Mouse (Mus musculus) heart, embryonic 13.5 days (tissue): ENCODE results near the gene Ctrc. TPM values are rescaled to one million over a fixed set of nuclear protein-coding genes. Genes with fewer than 3 reads are reported as not detected.

ENCODE experiments used
- ATAC-seq: fragments of 200-750 bp; cut with Nextera tagmentation; 2 replicates; pipeline ENCODE4 v1.8.0; 2017; ENCODE audit warnings: moderate TSS enrichment; ENCODE audit not compliant: insufficient number of reproducible peaks, low FRiP score, low TSS enrichment; ENCODE audit errors: extremely low read depth
- H3K27ac ChIP-seq: fragments of 300-500 bp; sonication (generic); replicated peaks from 2 replicates; pipeline ENCODE4 v1.5.1; 2015; ENCODE audit warnings: moderate library complexity, mild to moderate bottlenecking, inconsistent platforms
- H3K27me3 ChIP-seq: fragments of 300-500 bp; sonication (generic); replicated peaks from 2 replicates; pipeline ENCODE4 v1.6.1; 2015; ENCODE audit warnings: mild to moderate bottlenecking, inconsistent platforms
- H3K36me3 ChIP-seq: fragments of 300-500 bp; sonication (generic); 2 replicates; pipeline ENCODE4 v1.6.1; 2015; ENCODE audit warnings: mild to moderate bottlenecking, inconsistent platforms
- H3K4me1 ChIP-seq: fragments of 300-500 bp; sonication (generic); 2 replicates; pipeline ENCODE4 v1.6.1; 2015; ENCODE audit warnings: inconsistent platforms
- H3K4me2 ChIP-seq: fragments of 300-500 bp; sonication (generic); 2 replicates; pipeline ENCODE4 v1.6.1; 2015; ENCODE audit warnings: inconsistent platforms, mild to moderate bottlenecking, moderate library complexity
- H3K4me3 ChIP-seq: fragments of 300-500 bp; sonication (generic); 2 replicates; pipeline ENCODE4 v1.5.1; 2015; ENCODE audit warnings: moderate library complexity, mild to moderate bottlenecking, inconsistent platforms
- H3K9ac ChIP-seq: fragments of 300-500 bp; sonication (generic); 2 replicates; pipeline ENCODE4 v1.6.1; 2015; ENCODE audit warnings: inconsistent platforms, mild to moderate bottlenecking, moderate library complexity
- H3K9me3 ChIP-seq: fragments of 300-500 bp; sonication (generic); 2 replicates; pipeline ENCODE4 v1.6.1; 2016; ENCODE audit warnings: inconsistent platforms
- WGBS: fragments of 180-500 bp; shearing (Covaris S2); methylation state at CpG from one replicate; pipeline ENCODE4 v1.1.7; 2015; ENCODE audit warnings: mixed read lengths; 5-methylcytosine and 5-hydroxymethylcytosine counted together
- polyA plus RNA-seq: library from polyadenylated mRNA; unstranded; fragments of >200 nt; fragmentation: Nextera tagmentation; extraction: Ambion mirVana; gene quantifications from 2 replicates; pipeline ENCODE4 v1.2.1, GENCODE M21; 2015

Ctrc gene
- not detected in 2 replicates for polyA plus RNA-seq

DNA sequence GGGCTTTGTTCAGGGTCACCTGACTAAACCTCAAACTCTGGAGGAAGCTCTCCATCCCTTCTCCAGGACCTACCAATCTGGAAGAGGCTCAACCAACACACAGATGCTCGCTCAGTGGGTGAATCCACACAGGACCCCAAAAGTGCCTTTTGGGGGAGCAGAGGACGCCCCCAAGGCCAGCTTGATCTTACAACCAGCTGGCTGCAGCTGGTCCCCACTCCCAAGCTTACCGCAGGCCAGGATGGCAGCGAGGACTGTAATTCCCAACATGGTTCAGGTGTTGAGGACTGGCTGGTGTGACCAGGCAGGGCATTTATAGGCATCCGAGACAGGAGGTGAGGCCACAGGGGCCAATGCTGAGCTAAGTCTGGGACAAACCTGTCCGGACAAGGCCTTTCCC, at the start of gene Ctrc:
Ctrc (minus strand) TSS at position 361 of the 400 bp plus-strand sequence.
- no peak for ATAC-seq
- H3K9me3 ChIP-seq = no peaks in the 10 kb centered on the region
- H3K27me3 ChIP-seq = no peaks in the 10 kb centered on the region
- H3K4me2 ChIP-seq = no peak within 1 kb of the TSS
- 75% methylated on average over 6 of the region's 6 CpGs for WGBS
- H3K36me3 ChIP-seq = no peaks in the 10 kb centered on the region
- H3K27ac ChIP-seq = no peak within 1 kb of the TSS
- H3K4me3 ChIP-seq = no peak within 1 kb of the TSS
- H3K4me1 ChIP-seq = no peaks in the 10 kb centered on the region
- H3K9ac ChIP-seq = no peak within 1 kb of the TSS

DNA sequence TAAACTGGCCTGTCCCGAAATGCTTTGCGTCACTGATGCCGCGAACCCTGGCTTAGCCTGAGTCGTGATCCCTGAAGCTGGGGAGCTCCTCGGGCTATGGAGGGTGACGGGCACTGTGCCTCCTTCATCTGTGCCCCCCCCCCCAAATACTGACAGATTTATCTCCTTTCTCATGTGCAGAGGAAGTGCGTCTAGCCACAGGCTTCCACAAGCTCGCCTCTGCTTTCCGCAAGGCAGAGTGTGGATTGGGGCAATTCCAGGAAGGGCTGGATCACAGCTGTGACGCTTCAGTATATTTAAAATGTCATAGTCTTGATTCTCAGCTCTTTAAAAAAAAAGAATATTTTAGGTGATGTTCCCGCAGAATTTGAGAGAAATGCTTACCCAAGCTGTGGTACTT, 49.6 kb upstream of the Ctrc start:
- no peak for ATAC-seq
- no peak overlapping the region for H3K4me3 ChIP-seq
- H3K9me3 ChIP-seq = no peaks in the 10 kb centered on the region
- no peak overlapping the region for H3K9ac ChIP-seq
- WGBS = 48% methylated on average over 12 of the region's 12 CpGs
- H3K4me1 ChIP-seq = peaks cover 48% of the 10 kb centered on the region
- no peaks in the 10 kb centered on the region for H3K27me3 ChIP-seq
- no peak overlapping the region for H3K27ac ChIP-seq
- no peaks in the 10 kb centered on the region for H3K36me3 ChIP-seq
- H3K4me2 ChIP-seq = peak overlapping the region; percentile 39

- H3K4me2 ChIP-seq = no peak overlapping the region
- WGBS = 78% methylated on average over 8 of the region's 8 CpGs
- H3K9ac ChIP-seq = no peak overlapping the region
- H3K9me3 ChIP-seq = no peaks in the 10 kb centered on the region
- H3K4me1 ChIP-seq = peaks cover 28% of the 10 kb centered on the region
- no peak overlapping the region for H3K4me3 ChIP-seq
- H3K27me3 ChIP-seq = no peaks in the 10 kb centered on the region
- no peak overlapping the region for H3K27ac ChIP-seq
- no peaks in the 10 kb centered on the region for H3K36me3 ChIP-seq
- ATAC-seq = no peak
Measured at GRCm38 (mm10) chr4:141893157-141893784, 47.1 kb upstream of the Ctrc start.

DNA sequence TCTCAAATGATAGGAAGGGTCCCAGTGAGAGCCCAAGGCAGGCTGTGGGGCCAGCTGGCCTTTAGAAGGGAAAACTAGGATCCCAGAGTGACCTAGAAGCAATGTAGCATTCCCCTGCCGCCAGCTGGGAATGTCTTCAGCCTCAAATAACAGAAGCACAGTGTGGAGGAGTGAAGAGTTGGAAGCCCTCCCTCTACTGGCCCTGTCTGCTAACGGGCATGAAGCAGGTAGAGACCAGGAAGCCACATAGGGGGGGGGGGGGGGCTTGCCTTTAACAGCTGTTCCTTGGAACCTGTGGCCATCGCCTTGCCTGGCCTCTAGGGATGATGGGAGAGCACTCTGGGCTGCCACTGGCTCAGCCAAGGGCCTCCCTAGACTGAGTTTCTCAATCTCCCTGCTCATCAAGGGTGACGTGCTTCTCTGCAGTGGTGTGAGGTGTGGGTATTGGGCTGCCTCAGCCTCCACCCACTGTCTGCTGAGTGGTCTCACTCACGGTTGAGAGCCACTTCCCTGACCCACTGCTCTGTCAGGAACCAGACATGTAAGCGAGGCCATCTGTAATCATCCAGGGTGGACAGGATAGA, 40.3 kb upstream of the Ctrc start:
- Histone ChIP-seq H3K36me3 (no peaks in the 10 kb centered on the region), H3K4me2 (no peak overlapping the region), H3K9ac (peak overlapping the region; percentile 28; the same call in 1 of the 2 replicates), H3K4me3 (no peak overlapping the region), H3K9me3 (no peaks in the 10 kb centered on the region), H3K27me3 (no peaks in the 10 kb centered on the region), H3K27ac (0 out of 2 replicates have a peak overlapping the region, but pooled peaks have one; percentile 3), H3K4me1 (peaks cover 47% of the 10 kb centered on the region)
- no peak; the same call in 1 of the 2 replicates for ATAC-seq
- 21% methylated on average over 6 of the region's 6 CpGs for WGBS

- Histone ChIP-seq H3K4me3 (no peak overlapping the region), H3K9me3 (no peaks in the 10 kb centered on the region), H3K36me3 (no peaks in the 10 kb centered on the region), H3K4me2 (peak overlapping the region; percentile 28), H3K27me3 (no peaks in the 10 kb centered on the region), H3K9ac (no peak overlapping the region; the same call in 1 of the 2 replicates), H3K27ac (peak overlapping the region; percentile 53), H3K4me1 (peaks cover 57% of the 10 kb centered on the region)
- ATAC-seq = no peak
- WGBS = 38% methylated on average over 9 of the region's 9 CpGs
Measured at GRCm38 (mm10) chr4:141885451-141885850, 39.3 kb upstream of the Ctrc start.

DNA sequence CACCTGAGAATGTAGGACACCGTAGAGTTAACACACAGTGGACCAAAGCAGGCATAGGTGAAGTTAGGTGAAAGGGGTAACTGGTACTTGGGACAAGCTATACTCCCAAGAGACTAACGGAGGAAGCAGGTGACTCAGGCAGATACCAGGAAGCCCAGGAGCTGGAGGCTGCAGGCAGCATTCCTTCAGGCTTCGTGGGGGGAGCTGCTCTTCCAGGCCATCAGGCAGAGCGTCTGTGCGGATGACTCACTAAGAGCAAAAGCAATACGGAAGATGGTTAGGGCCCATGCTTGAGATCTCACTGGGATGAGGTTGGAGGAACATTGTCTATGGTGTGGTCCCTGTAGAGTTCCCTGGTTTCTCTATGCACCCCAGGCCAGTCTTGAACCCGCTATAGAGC, 36.7 kb upstream of the Ctrc start:
- H3K36me3 ChIP-seq = no peaks in the 10 kb centered on the region
- peaks cover 78% of the 10 kb centered on the region for H3K4me1 ChIP-seq
- peak overlapping the region; percentile 40; the same call in 1 of the 2 replicates for H3K9ac ChIP-seq
- no peak for ATAC-seq
- H3K4me2 ChIP-seq = peak overlapping the region; percentile 38
- no peaks in the 10 kb centered on the region for H3K9me3 ChIP-seq
- no peaks in the 10 kb centered on the region for H3K27me3 ChIP-seq
- peak overlapping the region; percentile 74 for H3K27ac ChIP-seq
- WGBS = 42% methylated on average over 7 of the region's 7 CpGs
- no peak overlapping the region for H3K4me3 ChIP-seq

- Histone ChIP-seq H3K36me3 (no peaks in the 10 kb centered on the region), H3K4me3 (no peak overlapping the region), H3K9ac (peak overlapping the region; percentile 40; the same call in 1 of the 2 replicates), H3K27ac (peak overlapping the region; percentile 74), H3K27me3 (no peaks in the 10 kb centered on the region), H3K9me3 (no peaks in the 10 kb centered on the region), H3K4me1 (peaks cover 77% of the 10 kb centered on the region), H3K4me2 (peak overlapping the region; percentile 38)
- WGBS = 14% methylated on average over 5 of the region's 5 CpGs
- ATAC-seq = peak; percentile 28; the same call in 1 of the 2 replicates
Measured at GRCm38 (mm10) chr4:141881950-141882349, 35.8 kb upstream of the Ctrc start.

DNA sequence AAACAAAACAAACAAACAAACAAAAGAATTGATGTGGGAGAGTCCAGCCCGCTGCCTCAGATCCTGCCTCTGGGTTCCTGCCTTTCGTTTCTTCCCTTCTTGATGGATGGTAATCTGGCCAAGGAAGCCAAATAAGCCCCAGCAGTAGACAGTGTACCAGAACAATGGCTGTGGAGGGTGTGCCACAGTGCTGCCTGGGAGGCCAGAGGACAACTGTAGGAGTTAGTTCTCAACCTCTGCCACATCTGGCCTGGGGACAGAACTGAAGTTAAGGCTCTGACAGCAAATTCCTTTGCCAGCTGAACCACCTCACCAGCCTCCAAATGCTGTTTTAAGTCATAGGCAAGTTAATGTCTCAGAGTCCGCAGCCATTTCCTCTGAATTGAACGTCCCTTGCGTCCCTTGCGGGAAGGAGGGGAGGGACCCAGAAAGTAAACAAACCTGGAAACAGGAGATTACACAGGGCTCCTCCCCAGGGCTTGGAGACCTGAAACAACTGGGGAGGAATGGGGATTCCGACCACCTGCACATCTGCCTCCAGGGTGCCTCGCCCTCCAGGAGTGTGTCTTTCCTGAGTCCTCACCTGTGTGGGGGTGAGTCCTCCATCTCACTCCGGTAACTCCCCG, 35.2 kb upstream of the Ctrc start:
- H3K27me3 ChIP-seq = no peaks in the 10 kb centered on the region
- H3K9ac ChIP-seq = no peak overlapping the region
- no peaks in the 10 kb centered on the region for H3K9me3 ChIP-seq
- no peak overlapping the region for H3K4me3 ChIP-seq
- peak overlapping the region; percentile 74 for H3K27ac ChIP-seq
- peak overlapping the region; percentile 38 for H3K4me2 ChIP-seq
- H3K36me3 ChIP-seq = no peaks in the 10 kb centered on the region
- WGBS = 49% methylated on average over 10 of the region's 10 CpGs
- peaks cover 73% of the 10 kb centered on the region for H3K4me1 ChIP-seq
- ATAC-seq = no peak

- no peak overlapping the region for H3K4me2 ChIP-seq
- 41% methylated on average over 9 of the region's 9 CpGs for WGBS
- H3K4me1 ChIP-seq = peaks cover 74% of the 10 kb centered on the region
- H3K4me3 ChIP-seq = no peak overlapping the region
- no peaks in the 10 kb centered on the region for H3K27me3 ChIP-seq
- no peak overlapping the region for H3K9ac ChIP-seq
- ATAC-seq = no peak
- H3K27ac ChIP-seq = no peak overlapping the region
- no peaks in the 10 kb centered on the region for H3K9me3 ChIP-seq
- H3K36me3 ChIP-seq = no peaks in the 10 kb centered on the region
Measured at GRCm38 (mm10) chr4:141879875-141880274, 33.7 kb upstream of the Ctrc start.

- no peak for ATAC-seq
- peaks cover 69% of the 10 kb centered on the region for H3K4me1 ChIP-seq
- H3K4me2 ChIP-seq = no peak overlapping the region; the same call in 1 of the 2 replicates
- H3K27ac ChIP-seq = peak overlapping the region; percentile 16; the same call in 1 of the 2 replicates
- H3K27me3 ChIP-seq = no peaks in the 10 kb centered on the region
- no peaks in the 10 kb centered on the region for H3K36me3 ChIP-seq
- H3K9ac ChIP-seq = no peak overlapping the region
- H3K9me3 ChIP-seq = no peaks in the 10 kb centered on the region
- 34% methylated on average over 4 of the region's 4 CpGs for WGBS
- H3K4me3 ChIP-seq = no peak overlapping the region
Measured at GRCm38 (mm10) chr4:141879074-141879473, 32.9 kb upstream of the Ctrc start.

DNA sequence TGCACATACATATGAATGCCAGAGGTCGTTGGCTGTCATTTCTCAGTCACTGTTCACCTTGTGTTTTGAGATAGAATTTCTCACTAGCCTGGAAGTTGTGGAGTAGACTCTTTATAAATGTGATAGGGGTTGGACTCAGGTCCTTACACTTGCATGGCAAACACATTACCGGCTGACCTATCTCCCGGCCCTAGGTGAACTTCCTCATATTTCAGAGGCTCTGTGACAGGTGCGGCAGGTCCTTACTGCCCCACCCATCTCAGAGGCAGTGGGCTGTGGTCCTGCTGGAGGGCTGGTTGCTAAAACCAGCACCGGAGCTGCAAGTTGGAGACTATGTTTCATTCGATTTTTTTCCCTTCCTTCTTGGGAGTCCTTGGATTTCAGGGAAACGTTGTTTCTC, 32.5 kb upstream of the Ctrc start:
- peaks cover 70% of the 10 kb centered on the region for H3K4me1 ChIP-seq
- 40% methylated on average over 7 of the region's 7 CpGs for WGBS
- no peak overlapping the region; the same call in 1 of the 2 replicates for H3K4me2 ChIP-seq
- H3K27ac ChIP-seq = peak overlapping the region; percentile 16; the same call in 1 of the 2 replicates
- no peak overlapping the region for H3K9ac ChIP-seq
- H3K36me3 ChIP-seq = no peaks in the 10 kb centered on the region
- H3K4me3 ChIP-seq = no peak overlapping the region
- no peak for ATAC-seq
- H3K9me3 ChIP-seq = no peaks in the 10 kb centered on the region
- no peaks in the 10 kb centered on the region for H3K27me3 ChIP-seq
